Mouse (Mus musculus): ENCODE measurements around the gene Tnik.

The Tnik gene

GRCm38 (mm10) chr3:28350147-28350801 is 87.3 kb downstream of the Tnik start:
- no peak for DNase-seq

- no peak for DNase-seq
These were observed 95.4 kb downstream of the Tnik start for GRCm38 (mm10) chr3:28358391-28358790.

GRCm38 (mm10) chr3:28359138-28359537 is 96.1 kb downstream of the Tnik start:
- no peak for DNase-seq

DNA sequence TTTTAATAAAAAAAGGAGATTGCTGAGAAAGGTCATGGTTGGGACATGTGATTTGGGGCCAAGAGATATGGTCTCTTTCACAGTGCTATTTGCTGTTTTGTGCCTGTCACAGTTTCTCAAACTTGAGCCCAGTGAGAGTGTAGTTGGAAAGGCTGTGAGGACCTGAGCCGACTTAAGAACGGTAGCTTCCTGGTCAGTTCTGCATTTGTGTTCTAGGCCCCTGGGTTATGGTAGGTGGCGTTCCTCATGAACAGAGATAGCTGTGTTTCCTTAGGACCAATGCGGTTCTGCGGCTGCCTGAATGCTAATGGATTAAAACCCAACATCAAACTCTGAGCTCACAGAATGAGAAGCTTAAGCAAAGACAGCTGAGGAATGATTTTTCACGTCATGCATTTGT is 98.0 kb downstream of the Tnik start:
- no peak for DNase-seq

DNA sequence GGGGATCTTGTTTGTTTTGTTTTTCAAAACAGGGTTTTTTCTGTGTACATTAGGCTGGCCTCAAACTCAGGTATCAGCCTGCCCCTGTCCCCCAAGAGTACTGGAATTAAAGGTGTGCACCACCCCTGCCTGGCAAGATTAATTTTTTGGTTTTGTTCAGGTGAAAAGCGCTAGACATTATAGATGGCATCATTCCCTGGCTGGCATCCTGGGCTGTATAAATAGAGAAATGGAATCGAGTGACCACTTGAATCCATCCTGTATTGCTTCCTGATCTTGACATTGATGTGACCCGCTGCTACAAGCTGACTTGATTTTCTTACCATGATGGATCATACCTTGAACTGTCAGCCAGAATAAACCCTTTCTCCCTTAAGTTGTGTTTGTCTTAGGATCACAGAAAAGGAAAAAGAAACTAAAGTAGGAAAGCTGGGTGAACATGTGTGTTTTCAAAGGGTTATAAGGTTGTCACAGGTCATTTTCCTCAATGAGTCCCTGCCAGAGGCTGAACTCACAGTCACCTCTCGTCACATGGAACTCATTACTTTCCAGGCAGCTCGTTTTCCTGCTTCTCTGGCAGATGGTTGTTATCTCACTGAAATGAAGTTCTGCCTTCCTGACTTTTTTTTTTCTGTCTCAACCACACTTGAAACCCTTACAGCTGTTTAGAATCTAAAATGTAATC is 100.6 kb downstream of the Tnik start:
- DNase-seq: no peak

GRCm38 (mm10) chr3:28368746-28369145 is 105.7 kb downstream of the Tnik start:
- DNase-seq: no peak

DNA sequence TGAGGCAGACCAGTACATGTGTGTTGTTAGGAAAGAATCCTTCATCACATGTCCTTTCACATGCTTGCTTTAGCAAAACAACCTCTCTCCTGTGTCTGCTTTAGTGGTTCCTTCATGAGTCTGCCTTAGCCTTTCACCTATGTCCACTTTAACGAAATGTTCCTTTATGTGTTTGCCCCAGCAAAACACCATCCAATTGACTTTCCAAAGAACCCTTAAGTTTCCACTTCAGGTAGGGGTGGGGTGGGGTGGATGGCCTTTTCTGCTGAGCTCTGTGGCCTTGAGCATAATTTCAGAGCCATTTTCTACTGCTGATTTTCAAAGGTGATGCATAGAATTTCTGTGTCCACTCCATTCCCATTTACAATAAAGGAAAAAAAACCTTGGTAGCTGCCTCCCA is 106.3 kb downstream of the Tnik start:
- DNase-seq: no peak

GRCm38 (mm10) chr3:28369698-28370097 is 106.7 kb downstream of the Tnik start:
- DNase-seq: no peak

DNA sequence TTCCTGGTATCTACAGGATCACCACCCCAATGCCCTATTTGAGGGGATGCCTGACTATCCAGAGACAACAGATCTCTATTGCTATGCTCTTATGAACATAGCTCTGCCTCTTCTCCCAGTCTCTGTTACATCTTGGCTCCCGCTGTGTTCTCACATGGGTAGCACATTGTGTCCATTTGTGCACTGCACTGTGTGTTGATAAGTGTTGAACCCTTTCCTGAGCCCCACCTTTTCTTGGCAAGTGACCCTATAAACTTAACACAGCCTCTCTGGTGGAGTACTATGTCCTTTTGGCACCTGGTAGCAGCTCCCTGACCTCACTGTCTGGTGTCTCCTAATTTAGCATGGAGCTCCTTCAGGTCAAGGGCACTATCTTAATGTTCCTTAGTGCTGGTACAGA is 108.6 kb downstream of the Tnik start:
- DNase-seq: no peak

DNA sequence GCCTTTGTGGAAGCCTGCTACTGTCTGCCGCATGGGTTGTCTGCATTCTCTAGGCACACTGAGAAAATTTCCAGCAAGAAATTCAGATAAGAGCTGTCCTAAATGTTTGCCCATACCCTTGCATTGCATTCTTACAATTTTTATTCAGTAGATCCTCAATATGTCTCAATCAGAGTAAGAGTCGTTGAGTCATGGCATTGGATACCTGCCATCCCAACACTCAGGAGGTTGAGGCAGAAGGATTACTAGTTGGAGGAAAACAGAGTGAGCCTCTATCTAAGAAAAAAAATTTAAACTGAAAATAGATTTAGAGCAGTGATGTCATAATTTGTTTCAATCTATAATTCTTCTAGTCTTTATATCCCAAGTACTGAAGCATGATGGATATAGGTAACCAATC is 109.4 kb downstream of the Tnik start:
- DNase-seq: no peak

DNA sequence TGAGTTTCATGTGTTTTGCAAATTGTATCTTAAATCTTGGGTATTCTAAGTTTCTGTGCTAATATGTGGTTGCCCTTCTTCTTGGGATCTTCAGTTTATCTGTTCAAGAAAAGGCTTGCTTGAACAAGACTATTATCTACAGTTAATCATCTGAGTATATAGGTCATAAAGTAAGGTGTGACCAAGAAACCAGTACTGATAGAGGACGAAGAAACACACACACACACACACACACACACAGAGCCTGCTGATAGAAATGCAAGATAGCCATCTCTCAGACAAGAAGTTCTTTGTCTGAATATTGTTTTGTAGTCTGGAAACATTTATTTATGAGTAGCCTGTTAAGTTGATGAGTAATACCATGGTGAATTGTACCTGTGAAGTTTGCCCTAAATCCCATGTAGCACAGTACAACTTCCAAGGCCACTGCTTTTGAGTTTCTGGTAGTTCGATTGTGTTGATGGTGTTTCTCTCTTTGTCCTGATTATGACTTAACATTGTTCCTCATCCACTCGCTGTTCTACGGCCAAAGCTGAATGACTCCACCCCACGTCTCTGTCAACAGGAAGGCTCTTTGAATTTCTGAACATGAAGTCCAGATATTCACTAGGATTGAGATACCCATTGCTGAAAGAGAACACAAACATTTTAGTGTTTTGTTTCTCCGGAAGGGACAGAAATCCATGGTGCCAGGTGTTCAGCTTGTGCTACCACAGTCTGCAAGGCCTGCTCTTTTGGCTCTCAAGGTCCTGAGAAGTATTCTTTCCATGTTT is 111.9 kb downstream of the Tnik start:
- no peak for DNase-seq

- no peak for DNase-seq
These were observed 117.2 kb downstream of the Tnik start for GRCm38 (mm10) chr3:28380224-28380623.

GRCm38 (mm10) chr3:28383526-28384126 is 120.6 kb downstream of the Tnik start:
- no peak for DNase-seq

- DNase-seq: no peak
These were observed 122.4 kb downstream of the Tnik start for GRCm38 (mm10) chr3:28385199-28385975.

- no peak for DNase-seq
These were observed 125.5 kb downstream of the Tnik start for GRCm38 (mm10) chr3:28388540-28388939.

DNA sequence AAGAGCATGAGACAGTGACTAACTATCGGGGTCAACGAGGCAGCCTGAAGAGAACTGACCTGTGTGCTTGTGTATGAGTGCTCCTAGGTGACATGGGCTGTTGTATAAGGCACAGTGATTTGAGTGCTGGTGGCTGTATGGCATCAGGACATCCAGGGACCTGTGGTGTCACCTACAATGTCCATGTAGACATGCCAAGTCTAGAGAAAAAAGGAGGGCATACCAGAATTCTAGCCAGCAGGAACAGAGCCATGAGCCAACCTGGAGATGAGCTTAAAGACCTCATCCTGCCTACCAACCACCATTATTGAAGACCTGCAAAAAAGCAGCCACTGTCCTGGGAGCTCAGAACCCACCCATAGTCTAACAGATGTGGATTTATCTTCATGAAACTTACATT is 127.2 kb downstream of the Tnik start:
- no peak for DNase-seq

- DNase-seq: no peak
These were observed 129.5 kb downstream of the Tnik start for GRCm38 (mm10) chr3:28392542-28392941.

DNA sequence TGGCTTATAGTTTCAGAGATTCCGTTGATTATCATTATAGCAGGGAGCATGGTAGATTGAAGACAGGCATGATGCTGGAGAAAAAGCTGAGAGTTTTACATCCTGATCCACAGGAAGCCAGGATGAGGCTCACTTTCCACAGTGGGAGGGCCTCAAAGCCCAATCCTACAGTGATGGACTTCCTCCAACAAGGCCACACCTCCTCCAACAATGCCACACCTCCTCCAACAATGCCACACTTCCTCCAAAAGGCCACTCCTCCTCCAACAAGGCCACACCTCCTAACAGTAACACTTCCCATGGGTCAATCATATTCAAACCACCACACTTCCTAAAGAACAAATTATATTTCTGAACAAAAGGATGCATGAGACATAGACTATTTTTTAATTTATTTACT is 135.8 kb downstream of the Tnik start:
- no peak for DNase-seq

DNA sequence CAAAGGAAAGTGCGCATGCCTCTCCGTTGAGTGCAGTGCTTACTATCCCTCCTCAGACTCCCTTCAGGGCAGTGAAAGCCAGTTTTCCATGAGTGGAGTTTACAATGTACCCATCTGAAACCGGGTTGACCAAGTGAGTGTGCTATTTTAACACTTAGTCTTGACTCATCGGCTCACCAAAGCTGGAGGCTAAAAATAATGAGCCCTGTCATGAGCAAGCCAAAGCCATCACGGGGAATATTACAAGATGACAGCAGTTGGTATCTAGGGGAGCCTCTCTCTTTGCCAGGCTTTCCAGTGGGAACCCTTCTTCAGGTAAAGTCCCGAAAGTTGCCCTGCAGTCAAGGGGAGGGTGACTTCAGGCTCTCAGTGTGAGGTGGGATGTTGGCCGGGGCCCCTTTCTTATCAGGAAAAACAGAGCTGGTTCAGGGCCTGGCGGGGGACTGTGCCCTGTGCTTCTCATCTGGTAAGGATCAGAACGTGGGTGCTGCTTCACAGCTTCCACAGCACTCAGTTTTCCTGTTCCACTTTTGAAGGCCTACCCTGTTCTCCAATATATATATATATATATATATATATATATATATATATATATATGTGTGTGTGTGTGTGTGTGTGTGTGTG is 136.7 kb downstream of the Tnik start:
- DNase-seq: no peak

DNA sequence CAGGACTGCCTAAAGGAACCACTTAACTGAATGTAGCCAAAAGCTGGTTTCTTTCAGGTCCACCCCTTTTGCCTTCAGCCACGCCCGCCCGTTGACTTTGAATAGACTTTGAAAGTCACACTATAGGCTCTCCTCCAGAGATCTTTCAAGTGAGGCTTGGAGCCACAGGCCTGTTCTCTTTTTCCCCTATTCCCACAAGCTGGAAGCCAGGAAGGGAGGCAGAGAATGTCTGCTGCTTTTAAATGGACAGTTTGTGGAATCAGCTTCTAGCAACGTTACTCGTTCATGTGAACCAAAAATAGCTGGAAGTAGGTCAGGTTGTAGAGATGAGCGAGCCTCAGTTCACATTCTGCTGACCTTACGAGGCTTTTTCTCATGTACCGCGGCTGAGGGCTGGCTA is 138.3 kb downstream of the Tnik start:
- DNase-seq: no peak

DNA sequence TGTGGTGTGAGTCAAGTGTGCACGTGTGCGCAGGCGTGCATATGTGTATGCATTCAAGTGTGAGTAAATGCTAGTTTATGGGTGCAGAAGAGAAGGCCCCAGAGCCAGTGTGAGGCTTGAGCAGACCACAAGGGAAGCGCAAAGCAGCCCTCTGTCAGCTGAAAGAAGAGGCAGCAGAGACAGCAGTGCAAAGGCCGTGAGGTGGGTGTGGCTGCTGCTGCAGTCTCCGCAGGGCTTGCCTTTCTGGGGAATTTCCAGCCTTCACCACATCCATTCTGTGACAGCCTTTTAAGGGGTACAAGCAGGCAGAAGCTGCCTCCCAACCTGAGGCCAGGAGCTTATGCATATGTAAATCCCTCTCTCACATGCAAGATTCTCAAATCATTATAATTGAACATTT is 139.2 kb downstream of the Tnik start:
- DNase-seq: no peak

- no peak for DNase-seq
These were observed 142.4 kb downstream of the Tnik start for GRCm38 (mm10) chr3:28405391-28405790.
